Mouse (Mus musculus): ENCODE results near the gene Gm572. TPM values are rescaled to one million over a fixed set of nuclear protein-coding genes. Genes with fewer than 3 reads are reported as not detected.

Gene Gm572
- polyA plus RNA-seq, 1 experiment from 2014 or later, result not detected

GRCm38 (mm10) chr4:148627246-148627645 is 15.9 kb upstream of the Gm572 start:
- no peak overlapping the region for H3K27ac ChIP-seq
- H3K4me3 ChIP-seq, result peak overlapping the region; percentile 98
- H3K9ac ChIP-seq, result peak overlapping the region; percentile 53
- peaks cover 21% of the 10 kb centered on the region for H3K4me1 ChIP-seq
- H3K4me2 ChIP-seq (replicated peaks), result peak overlapping the region; percentile 86
- no peaks in the 10 kb centered on the region for H3K9me3 ChIP-seq
- H3K36me3 ChIP-seq, result peaks cover 29% of the 10 kb centered on the region
- 63% methylated on average over 3 of the region's 3 CpGs for WGBS
- no peaks in the 10 kb centered on the region for H3K27me3 ChIP-seq
- ATAC-seq (ENCODE audit: low FRiP score, low read depth), result peak; percentile 14

- Histone ChIP-seq H3K9me3 (no peaks in the 10 kb centered on the region), H3K4me2 (replicated peaks) (no peak overlapping the region), H3K4me1 (no peaks in the 10 kb centered on the region), H3K9ac (no peak overlapping the region), H3K27me3 (no peaks in the 10 kb centered on the region), H3K36me3 (no peaks in the 10 kb centered on the region), H3K27ac (no peak overlapping the region), H3K4me3 (no peak overlapping the region)
- WGBS, result 69% methylated on average over 3 of the region's 3 CpGs
- ATAC-seq (ENCODE audit: low FRiP score, low read depth), result no peak
These were observed 11.0 kb upstream of the Gm572 start for GRCm38 (mm10) chr4:148632013-148632692.

- Histone ChIP-seq H3K9ac (no peak overlapping the region), H3K4me2 (replicated peaks) (no peak overlapping the region), H3K27me3 (no peaks in the 10 kb centered on the region), H3K4me1 (no peaks in the 10 kb centered on the region), H3K27ac (no peak overlapping the region), H3K9me3 (no peaks in the 10 kb centered on the region), H3K4me3 (no peak overlapping the region), H3K36me3 (no peaks in the 10 kb centered on the region)
- WGBS, result 61% methylated on average over 2 of the region's 2 CpGs
- ATAC-seq (ENCODE audit: low FRiP score, low read depth), result no peak
These were observed 9.6 kb upstream of the Gm572 start for GRCm38 (mm10) chr4:148633395-148634061.

- Histone ChIP-seq H3K4me2 (replicated peaks) (no peak overlapping the region), H3K4me3 (no peak overlapping the region), H3K9ac (no peak overlapping the region), H3K27ac (no peak overlapping the region), H3K4me1 (no peaks in the 10 kb centered on the region), H3K27me3 (no peaks in the 10 kb centered on the region), H3K9me3 (no peaks in the 10 kb centered on the region), H3K36me3 (no peaks in the 10 kb centered on the region)
- WGBS, result 76% methylated on average over 2 of the region's 2 CpGs
- no peak for ATAC-seq (ENCODE audit: low FRiP score, low read depth)
These were observed 7.8 kb upstream of the Gm572 start for GRCm38 (mm10) chr4:148635309-148635708.

GRCm38 (mm10) chr4:148638302-148638701 is 4.8 kb upstream of the Gm572 start:
- H3K4me3 ChIP-seq, result no peak overlapping the region
- WGBS, result 46% methylated on average over 9 of the region's 9 CpGs

GRCm38 (mm10) chr4:148639455-148639854 is 3.7 kb upstream of the Gm572 start:
- no peaks in the 10 kb centered on the region for H3K9me3 ChIP-seq
- H3K4me2 ChIP-seq (replicated peaks), result no peak overlapping the region
- H3K9ac ChIP-seq, result no peak overlapping the region
- H3K36me3 ChIP-seq, result no peaks in the 10 kb centered on the region
- H3K27me3 ChIP-seq, result no peaks in the 10 kb centered on the region
- 77% methylated on average over 2 of the region's 2 CpGs for WGBS
- ATAC-seq (ENCODE audit: low FRiP score, low read depth), result no peak
- no peak overlapping the region for H3K27ac ChIP-seq
- no peak overlapping the region for H3K4me3 ChIP-seq
- 0 out of 2 replicates have a peak, but pooled peaks cover 4% of the 10 kb centered on the region for H3K4me1 ChIP-seq

More at GRCm38 (mm10) chr4:148638302-148638701, 4.8 kb upstream of the Gm572 start:
- no peak overlapping the region for H3K9ac ChIP-seq
- H3K9me3 ChIP-seq, result no peaks in the 10 kb centered on the region
- no peak overlapping the region for H3K4me2 ChIP-seq (replicated peaks)
- no peaks in the 10 kb centered on the region for H3K27me3 ChIP-seq
- H3K4me1 ChIP-seq, result no peaks in the 10 kb centered on the region
- no peaks in the 10 kb centered on the region for H3K36me3 ChIP-seq
- ATAC-seq (ENCODE audit: low FRiP score, low read depth), result no peak
- H3K27ac ChIP-seq, result no peak overlapping the region

GRCm38 (mm10) chr4:148641121-148641520 is 2.0 kb upstream of the Gm572 start:
- Histone ChIP-seq H3K9ac (no peak overlapping the region), H3K27ac (no peak overlapping the region), H3K4me1 (0 out of 2 replicates have a peak, but pooled peaks cover 4% of the 10 kb centered on the region), H3K27me3 (no peaks in the 10 kb centered on the region), H3K4me3 (no peak overlapping the region), H3K4me2 (replicated peaks) (no peak overlapping the region), H3K36me3 (no peaks in the 10 kb centered on the region), H3K9me3 (no peaks in the 10 kb centered on the region)
- 72% methylated on average over 5 of the region's 5 CpGs for WGBS
- no peak for ATAC-seq (ENCODE audit: low FRiP score, low read depth)

GRCm38 (mm10) chr4:148644157-148644511 is 1.0 kb downstream of the Gm572 start:
- peak overlapping the region; percentile 6; the same call in 1 of the 2 replicates for H3K4me3 ChIP-seq
- H3K4me1 ChIP-seq, result 0 out of 2 replicates have a peak, but pooled peaks cover 4% of the 10 kb centered on the region
- ATAC-seq (ENCODE audit: low FRiP score, low read depth), result peak; percentile 44; the same call in 1 of the 2 replicates
- no peaks in the 10 kb centered on the region for H3K36me3 ChIP-seq
- peak overlapping the region; percentile 51 for H3K4me2 ChIP-seq (replicated peaks)
- 3% methylated on average over 9 of the region's 9 CpGs for WGBS
- H3K9ac ChIP-seq, result no peak overlapping the region
- no peaks in the 10 kb centered on the region for H3K9me3 ChIP-seq
- H3K27ac ChIP-seq, result no peak overlapping the region
- H3K27me3 ChIP-seq, result no peaks in the 10 kb centered on the region

- no peaks in the 10 kb centered on the region for H3K9me3 ChIP-seq
- no peak for ATAC-seq (ENCODE audit: low FRiP score, low read depth)
- no peak overlapping the region for H3K4me2 ChIP-seq (replicated peaks)
- 85% methylated on average over 6 of the region's 6 CpGs for WGBS
- no peak overlapping the region for H3K27ac ChIP-seq
- no peak overlapping the region for H3K9ac ChIP-seq
- H3K4me3 ChIP-seq, result no peak overlapping the region
- no peaks in the 10 kb centered on the region for H3K27me3 ChIP-seq
- H3K36me3 ChIP-seq, result no peaks in the 10 kb centered on the region
- 0 out of 2 replicates have a peak, but pooled peaks cover 4% of the 10 kb centered on the region for H3K4me1 ChIP-seq
These were observed 1.8 kb downstream of the Gm572 start for GRCm38 (mm10) chr4:148644926-148645325.

GRCm38 (mm10) chr4:148646616-148647015 is 3.5 kb downstream of the Gm572 start:
- WGBS, result 64% methylated on average over 11 of the region's 11 CpGs

GRCm38 (mm10) chr4:148649309-148649708 is 6.2 kb downstream of the Gm572 start:
- Histone ChIP-seq H3K27me3 (no peaks in the 10 kb centered on the region), H3K27ac (no peak overlapping the region), H3K4me2 (replicated peaks) (no peak overlapping the region), H3K4me1 (no peaks in the 10 kb centered on the region), H3K9me3 (no peaks in the 10 kb centered on the region), H3K36me3 (no peaks in the 10 kb centered on the region), H3K9ac (no peak overlapping the region), H3K4me3 (no peak overlapping the region)
- 61% methylated on average over 3 of the region's 3 CpGs for WGBS
- ATAC-seq (ENCODE audit: low FRiP score, low read depth), result no peak

More at GRCm38 (mm10) chr4:148646616-148647015, 3.5 kb downstream of the Gm572 start:
- Histone ChIP-seq H3K27ac (no peak overlapping the region), H3K4me2 (replicated peaks) (no peak overlapping the region), H3K9me3 (no peaks in the 10 kb centered on the region), H3K27me3 (no peaks in the 10 kb centered on the region), H3K4me3 (no peak overlapping the region), H3K36me3 (no peaks in the 10 kb centered on the region), H3K4me1 (0 out of 2 replicates have a peak, but pooled peaks cover 4% of the 10 kb centered on the region), H3K9ac (no peak overlapping the region)
- ATAC-seq (ENCODE audit: low FRiP score, low read depth), result no peak

GRCm38 (mm10) chr4:148651045-148651444 is 7.9 kb downstream of the Gm572 start:
- no peaks in the 10 kb centered on the region for H3K9me3 ChIP-seq
- H3K27ac ChIP-seq, result no peak overlapping the region
- H3K4me3 ChIP-seq, result no peak overlapping the region
- 75% methylated on average over 9 of the region's 9 CpGs for WGBS
- H3K36me3 ChIP-seq, result no peaks in the 10 kb centered on the region
- no peaks in the 10 kb centered on the region for H3K27me3 ChIP-seq
- H3K4me1 ChIP-seq, result no peaks in the 10 kb centered on the region
- no peak overlapping the region for H3K4me2 ChIP-seq (replicated peaks)
- H3K9ac ChIP-seq, result no peak overlapping the region
- no peak for ATAC-seq (ENCODE audit: low FRiP score, low read depth)

All from limb, embryonic 13.5 days (tissue).